Mouse (Mus musculus): ENCODE data around the gene Ctsk. TPM values are rescaled to one million over a fixed set of nuclear protein-coding genes. Genes with fewer than 3 reads are reported as not detected.

Gene Ctsk
- polyA plus RNA-seq, 1 experiment from 2014 or later = 8.7 TPM

DNA sequence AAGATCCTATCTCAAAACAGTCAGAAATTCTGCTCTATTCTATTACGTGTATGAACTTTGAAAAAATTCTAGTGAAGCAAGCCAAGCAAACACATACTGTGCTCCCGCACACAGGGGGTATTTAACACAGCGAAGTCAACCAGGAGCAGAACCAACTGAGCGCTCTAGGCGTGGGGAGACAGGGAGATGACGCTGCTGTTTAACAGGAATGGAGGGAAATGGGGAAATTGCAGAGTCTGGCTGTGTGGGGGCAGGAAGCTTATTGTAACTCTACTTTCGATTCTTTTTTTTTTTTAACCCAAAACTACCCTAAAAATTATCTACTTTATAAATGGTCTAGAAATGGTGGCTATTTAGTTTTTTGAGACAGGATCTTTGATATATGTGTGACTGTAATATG lies 19.8 kb downstream of the Ctsk start:
- 78% methylated on average over 7 of the region's 7 CpGs for WGBS

DNA sequence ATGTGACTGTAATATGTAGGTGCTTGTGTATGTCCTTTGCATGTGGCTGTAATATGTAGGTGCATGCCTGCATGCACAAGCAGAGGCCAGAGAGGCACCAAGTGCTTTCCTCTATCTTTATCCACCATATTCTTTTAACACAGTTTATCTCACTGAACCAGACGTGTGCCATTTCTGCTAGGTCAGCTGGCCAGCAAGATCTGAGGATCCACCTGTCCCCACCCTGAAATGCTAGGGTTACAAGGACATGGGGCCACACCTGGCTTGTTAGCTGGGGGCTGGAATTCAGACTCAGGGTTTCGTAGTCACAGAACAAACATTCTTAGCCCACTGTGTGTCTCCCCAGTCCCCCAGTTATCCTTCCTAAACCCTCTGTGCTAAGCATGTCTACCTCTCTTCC lies 20.3 kb downstream of the Ctsk start:
- peak; percentile 57 for ATAC-seq
- WGBS = 58% methylated on average over 2 of the region's 2 CpGs
- H3K36me3 ChIP-seq (ENCODE audit: control insufficient read depth, insufficient read depth, low read length) = no peaks in the 10 kb centered on the region

More for the DNA sequence above, 19.8 kb downstream of the Ctsk start:
- no peak for ATAC-seq
- H3K36me3 ChIP-seq (ENCODE audit: control insufficient read depth, insufficient read depth, low read length) = no peaks in the 10 kb centered on the region
- no peaks in the 10 kb centered on the region for H3K27me3 ChIP-seq (replicated peaks; ENCODE audit: control insufficient read depth, insufficient read depth, low read length)
- H3K9me3 ChIP-seq (ENCODE audit: control insufficient read depth, low read length) = no peaks in the 10 kb centered on the region
- H3K4me1 ChIP-seq (ENCODE audit: control insufficient read depth, insufficient read depth, low read length) = peaks cover 15% of the 10 kb centered on the region
- H3K4me3 ChIP-seq (ENCODE audit: low read length) = no peak overlapping the region
- no peak overlapping the region for H3K4me2 ChIP-seq (ENCODE audit: low read depth, low read length)
- no peak overlapping the region for H3K9ac ChIP-seq (ENCODE audit: low read depth, low read length)
- H3K27ac ChIP-seq (ENCODE audit: low read length) = no peak overlapping the region

DNA sequence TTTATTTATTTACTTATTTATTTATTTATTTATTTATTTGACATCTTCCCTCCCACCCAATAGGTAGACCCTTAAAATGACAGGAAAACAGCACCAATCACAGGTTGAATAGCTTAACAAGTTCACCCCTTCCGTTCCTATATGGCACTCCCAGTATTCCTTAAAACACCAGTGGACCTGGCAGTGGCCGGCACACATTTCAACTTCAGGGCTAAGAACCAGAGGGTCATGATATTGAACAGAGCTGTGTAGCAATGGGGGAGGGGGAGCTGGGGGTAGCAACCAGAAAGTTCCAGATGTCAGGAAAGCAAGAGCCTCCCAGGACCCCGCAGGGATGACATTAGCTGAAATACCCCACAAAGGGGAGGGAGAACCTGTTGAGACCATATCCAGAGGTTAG lies 21.0 kb downstream of the Ctsk start:
- Histone ChIP-seq H3K27me3 (replicated peaks; ENCODE audit: control insufficient read depth, insufficient read depth, low read length) (no peaks in the 10 kb centered on the region), H3K4me3 (ENCODE audit: low read length) (no peak overlapping the region), H3K9ac (ENCODE audit: low read depth, low read length) (no peak overlapping the region), H3K27ac (ENCODE audit: low read length) (no peak overlapping the region), H3K4me2 (ENCODE audit: low read depth, low read length) (no peak overlapping the region), H3K9me3 (ENCODE audit: control insufficient read depth, low read length) (no peaks in the 10 kb centered on the region), H3K36me3 (ENCODE audit: control insufficient read depth, insufficient read depth, low read length) (no peaks in the 10 kb centered on the region), H3K4me1 (ENCODE audit: control insufficient read depth, insufficient read depth, low read length) (peaks cover 15% of the 10 kb centered on the region)
- WGBS = 78% methylated on average over 3 of the region's 3 CpGs
- ATAC-seq = no peak

More for the DNA sequence above, 20.3 kb downstream of the Ctsk start:
- Histone ChIP-seq H3K27ac (ENCODE audit: low read length) (no peak overlapping the region), H3K9me3 (ENCODE audit: control insufficient read depth, low read length) (no peaks in the 10 kb centered on the region), H3K4me1 (ENCODE audit: control insufficient read depth, insufficient read depth, low read length) (peaks cover 15% of the 10 kb centered on the region), H3K9ac (ENCODE audit: low read depth, low read length) (no peak overlapping the region), H3K4me3 (ENCODE audit: low read length) (no peak overlapping the region), H3K4me2 (ENCODE audit: low read depth, low read length) (no peak overlapping the region), H3K27me3 (replicated peaks; ENCODE audit: control insufficient read depth, insufficient read depth, low read length) (no peaks in the 10 kb centered on the region)

DNA sequence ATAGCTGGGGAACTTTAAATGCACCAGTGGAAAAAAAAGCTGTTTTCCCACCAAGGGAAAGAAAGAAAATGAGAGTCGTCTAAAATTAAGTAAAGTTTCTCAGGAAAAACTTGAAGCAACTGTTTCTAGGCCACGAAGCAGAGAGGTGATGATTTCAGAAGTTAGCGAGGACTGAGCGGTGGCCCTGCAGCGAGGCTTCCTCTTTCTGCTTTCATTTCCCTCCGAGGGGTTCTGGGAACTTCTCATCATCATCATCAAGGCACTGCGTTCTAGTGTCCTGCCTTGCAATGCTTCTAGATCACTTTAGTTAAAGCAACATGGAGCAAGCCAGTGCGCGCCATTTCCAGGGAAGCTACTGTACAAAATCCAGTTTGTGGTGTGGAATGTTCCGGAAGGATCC lies 22.1 kb downstream of the Ctsk start:
- H3K36me3 ChIP-seq (ENCODE audit: control insufficient read depth, insufficient read depth, low read length) = no peaks in the 10 kb centered on the region
- no peak overlapping the region for H3K4me3 ChIP-seq (ENCODE audit: low read length)
- no peak overlapping the region for H3K9ac ChIP-seq (ENCODE audit: low read depth, low read length)
- 85% methylated on average over 10 of the region's 10 CpGs for WGBS
- H3K27me3 ChIP-seq (replicated peaks; ENCODE audit: control insufficient read depth, insufficient read depth, low read length) = no peaks in the 10 kb centered on the region
- no peak for ATAC-seq
- no peak overlapping the region for H3K27ac ChIP-seq (ENCODE audit: low read length)
- peaks cover 15% of the 10 kb centered on the region for H3K4me1 ChIP-seq (ENCODE audit: control insufficient read depth, insufficient read depth, low read length)
- H3K4me2 ChIP-seq (ENCODE audit: low read depth, low read length) = no peak overlapping the region
- H3K9me3 ChIP-seq (ENCODE audit: control insufficient read depth, low read length) = no peaks in the 10 kb centered on the region

GRCm38 (mm10) chr3:95523662-95524061 lies 24.6 kb downstream of the Ctsk start:
- WGBS = 42% methylated on average over 3 of the region's 3 CpGs
- H3K4me3 ChIP-seq (ENCODE audit: low read length) = no peak overlapping the region
- no peak overlapping the region for H3K4me2 ChIP-seq (ENCODE audit: low read depth, low read length)
- H3K27me3 ChIP-seq (replicated peaks; ENCODE audit: control insufficient read depth, insufficient read depth, low read length) = no peaks in the 10 kb centered on the region
- no peaks in the 10 kb centered on the region for H3K36me3 ChIP-seq (ENCODE audit: control insufficient read depth, insufficient read depth, low read length)
- peak overlapping the region; percentile 41 for H3K27ac ChIP-seq (ENCODE audit: low read length)
- no peak for ATAC-seq
- no peak overlapping the region; the same call in 1 of the 2 replicates for H3K9ac ChIP-seq (ENCODE audit: low read depth, low read length)
- 0 out of 2 replicates have a peak, but pooled peaks cover 10% of the 10 kb centered on the region for H3K4me1 ChIP-seq (ENCODE audit: control insufficient read depth, insufficient read depth, low read length)
- no peaks in the 10 kb centered on the region for H3K9me3 ChIP-seq (ENCODE audit: control insufficient read depth, low read length)

DNA sequence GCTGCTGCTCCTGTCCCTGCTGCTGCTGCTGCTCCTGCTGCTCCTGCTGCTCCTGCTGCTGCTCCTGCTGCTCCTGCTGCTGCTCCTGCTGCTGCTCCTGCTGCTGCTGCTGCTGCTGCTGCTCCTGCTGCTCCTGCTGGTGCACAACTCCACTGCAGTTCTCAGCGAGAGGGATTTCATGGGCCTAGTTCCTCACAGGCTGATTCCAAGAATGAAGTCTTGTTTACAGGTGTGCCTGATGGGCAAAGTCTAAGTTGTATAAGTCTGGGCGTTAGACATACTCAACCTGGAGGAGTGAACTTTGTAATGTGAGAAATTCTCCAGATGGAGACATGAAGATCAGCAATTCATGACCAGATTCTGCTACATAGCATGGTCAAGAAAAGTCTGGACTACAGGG lies 25.6 kb downstream of the Ctsk start:
- H3K36me3 ChIP-seq (ENCODE audit: control insufficient read depth, insufficient read depth, low read length) = no peaks in the 10 kb centered on the region
- H3K9ac ChIP-seq (ENCODE audit: low read depth, low read length) = no peak overlapping the region
- peak; percentile 92 for ATAC-seq
- 0 out of 2 replicates have a peak, but pooled peaks cover 7% of the 10 kb centered on the region for H3K4me1 ChIP-seq (ENCODE audit: control insufficient read depth, insufficient read depth, low read length)
- no peak overlapping the region for H3K4me3 ChIP-seq (ENCODE audit: low read length)
- 42% methylated on average over 2 of the region's 2 CpGs for WGBS
- H3K9me3 ChIP-seq (ENCODE audit: control insufficient read depth, low read length) = no peaks in the 10 kb centered on the region
- peak overlapping the region; percentile 68 for H3K27ac ChIP-seq (ENCODE audit: low read length)
- H3K27me3 ChIP-seq (replicated peaks; ENCODE audit: control insufficient read depth, insufficient read depth, low read length) = no peaks in the 10 kb centered on the region
- H3K4me2 ChIP-seq (ENCODE audit: low read depth, low read length) = no peak overlapping the region

GRCm38 (mm10) chr3:95526111-95526510 lies 27.1 kb downstream of the Ctsk start:
- Histone ChIP-seq H3K9me3 (ENCODE audit: control insufficient read depth, low read length) (no peaks in the 10 kb centered on the region), H3K27me3 (replicated peaks; ENCODE audit: control insufficient read depth, insufficient read depth, low read length) (no peaks in the 10 kb centered on the region), H3K27ac (ENCODE audit: low read length) (no peak overlapping the region; the same call in 1 of the 2 replicates), H3K9ac (ENCODE audit: low read depth, low read length) (no peak overlapping the region), H3K4me1 (ENCODE audit: control insufficient read depth, insufficient read depth, low read length) (0 out of 2 replicates have a peak, but pooled peaks cover 7% of the 10 kb centered on the region), H3K4me3 (ENCODE audit: low read length) (no peak overlapping the region), H3K4me2 (ENCODE audit: low read depth, low read length) (no peak overlapping the region), H3K36me3 (ENCODE audit: control insufficient read depth, insufficient read depth, low read length) (no peaks in the 10 kb centered on the region)
- ATAC-seq = no peak

DNA sequence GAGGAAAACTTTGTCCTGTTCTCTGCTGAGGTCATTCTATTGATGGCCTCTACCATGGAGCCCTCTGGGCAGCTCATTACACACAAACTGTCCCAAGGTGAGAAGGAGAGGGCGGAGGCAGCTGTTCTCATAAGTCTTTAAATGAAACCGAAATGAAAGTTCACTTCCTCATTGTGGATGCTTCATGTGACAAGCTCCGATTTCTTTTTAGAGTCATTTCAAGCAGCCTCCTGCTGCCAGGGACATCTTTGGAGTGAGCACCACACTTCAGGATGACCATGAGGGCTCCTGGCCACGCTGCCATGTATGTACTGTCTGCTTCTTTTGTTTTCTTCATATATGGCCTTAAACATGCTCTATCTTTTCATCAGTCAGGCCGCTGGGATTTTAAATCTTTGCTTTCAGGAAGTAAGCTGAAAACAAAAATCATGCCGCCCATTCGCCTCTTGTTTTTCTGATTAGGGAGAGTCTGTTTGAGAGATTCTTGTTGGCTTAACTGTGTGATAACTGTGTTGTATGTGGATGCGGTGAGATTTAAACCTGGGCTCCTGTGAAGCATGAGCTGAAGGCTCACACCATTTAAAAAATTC lies 27.7 kb downstream of the Ctsk start, which contains the start of gene Ctss:
Gene Ctss, plus strand, starts transcription at position 165 of the 590 bp plus-strand sequence.
- Histone ChIP-seq H3K9me3 (ENCODE audit: control insufficient read depth, low read length) (no peaks in the 10 kb centered on the region), H3K27me3 (replicated peaks; ENCODE audit: control insufficient read depth, insufficient read depth, low read length) (no peaks in the 10 kb centered on the region), H3K4me2 (ENCODE audit: low read depth, low read length) (no peak within 1 kb of the TSS), H3K9ac (ENCODE audit: low read depth, low read length) (no peak within 1 kb of the TSS), H3K4me3 (ENCODE audit: low read length) (no peak within 1 kb of the TSS), H3K27ac (ENCODE audit: low read length) (peak within 1 kb of the TSS; percentile 38), H3K4me1 (ENCODE audit: control insufficient read depth, insufficient read depth, low read length) (0 out of 2 replicates have a peak, but pooled peaks cover 7% of the 10 kb centered on the region), H3K36me3 (ENCODE audit: control insufficient read depth, insufficient read depth, low read length) (no peaks in the 10 kb centered on the region)
- 81% methylated on average over 8 of the region's 8 CpGs for WGBS
- no peak for ATAC-seq

GRCm38 (mm10) chr3:95529814-95530213 lies 30.8 kb downstream of the Ctsk start:
- no peak for ATAC-seq
- 84% methylated on average over 6 of the region's 6 CpGs for WGBS
- Histone ChIP-seq H3K27me3 (replicated peaks; ENCODE audit: control insufficient read depth, insufficient read depth, low read length) (no peaks in the 10 kb centered on the region), H3K36me3 (ENCODE audit: control insufficient read depth, insufficient read depth, low read length) (no peaks in the 10 kb centered on the region), H3K4me1 (ENCODE audit: control insufficient read depth, insufficient read depth, low read length) (no peaks in the 10 kb centered on the region), H3K9me3 (ENCODE audit: control insufficient read depth, low read length) (no peaks in the 10 kb centered on the region), H3K4me3 (ENCODE audit: low read length) (no peak overlapping the region), H3K4me2 (ENCODE audit: low read depth, low read length) (no peak overlapping the region), H3K27ac (ENCODE audit: low read length) (no peak overlapping the region), H3K9ac (ENCODE audit: low read depth, low read length) (no peak overlapping the region)

- no peaks in the 10 kb centered on the region for H3K9me3 ChIP-seq (ENCODE audit: control insufficient read depth, low read length)
- H3K27me3 ChIP-seq (replicated peaks; ENCODE audit: control insufficient read depth, insufficient read depth, low read length) = no peaks in the 10 kb centered on the region
- H3K4me1 ChIP-seq (ENCODE audit: control insufficient read depth, insufficient read depth, low read length) = no peaks in the 10 kb centered on the region
- H3K9ac ChIP-seq (ENCODE audit: low read depth, low read length) = no peak overlapping the region
- H3K27ac ChIP-seq (ENCODE audit: low read length) = no peak overlapping the region
- H3K4me3 ChIP-seq (ENCODE audit: low read length) = no peak overlapping the region
- 80% methylated on average over 1 of the region's 1 CpGs for WGBS
- no peaks in the 10 kb centered on the region for H3K36me3 ChIP-seq (ENCODE audit: control insufficient read depth, insufficient read depth, low read length)
- no peak overlapping the region for H3K4me2 ChIP-seq (ENCODE audit: low read depth, low read length)
- ATAC-seq = no peak
Observed at GRCm38 (mm10) chr3:95531025-95531424, 32.0 kb downstream of the Ctsk start.

Measured in intestine, embryonic 16.5 days (tissue).